Mouse (Mus musculus) neutrophil, adult 83 days (primary cell): ENCODE results near the gene Htt. TPM values are rescaled to one million over a fixed set of nuclear protein-coding genes. Genes with fewer than 3 reads are reported as not detected.

Source experiments
- total RNA-seq, 2 experiments: library from RNA; stranded (reverse); gene quantifications; one replicate each; pipeline ENCODE4 v1.2.4; 2023

Htt gene
- 10 to 100 TPM; 25.0 to 25.3 TPM for total RNA-seq

GRCm38 (mm10) chr5:34761509-34761908, at the start of gene Htt:
TSS of gene Htt (plus strand) at chr5:34761740.

GRCm38 (mm10) chr5:34907910-34908725, 146.6 kb downstream of the Htt start, which contains the start of gene Msantd1:
TSS of gene Msantd1 (plus strand) at chr5:34908012.

GRCm38 (mm10) chr5:34948861-34949760, 187.6 kb downstream of the Htt start, which contains the start of gene Rgs12:
TSS of gene Rgs12 (plus strand) at chr5:34949445.

Other genes starting within 250 kb of the Htt start
- gene Tnip2, start 247.7 kb upstream of the Htt start, total RNA-seq = 10 to 100 TPM; 10.6 to 12.2 TPM
- 10 to 100 TPM; 69.0 to 73.2 TPM for gene Sh3bp2, start 235.9 kb upstream of the Htt start, total RNA-seq
- 100 to 1,000 TPM; 190 to 241 TPM for gene Add1, start 188.1 kb upstream of the Htt start, total RNA-seq
- 10 to 100 TPM; 53.9 to 55.8 TPM for gene Mfsd10, start 124.5 kb upstream of the Htt start, total RNA-seq
- 1 to 10 TPM; 6.8 to 7.6 TPM for gene Nop14, start 101.6 kb upstream of the Htt start, total RNA-seq
- 1 to 10 TPM; 3.4 to 3.5 TPM for gene Grk4, start 101.4 kb upstream of the Htt start, total RNA-seq
- gene Msantd1, start 146.3 kb downstream of the Htt start, total RNA-seq = 1 to 10 TPM; 1.1 to 1.7 TPM
- 10 to 100 TPM; 18.2 to 22.6 TPM for gene Rgs12, start 187.7 kb downstream of the Htt start, total RNA-seq